Mouse (Mus musculus) limb, embryonic 15.5 days (tissue): ENCODE measurements at regions not wholly inside any gene's neighbourhood (a gene's known extent, or its start where the extent isn't known, plus 50 kb on each side); places are given as distances from the start of the nearest gene placed in this dataset.

Experiments
- ATAC-seq: fragments of 200-750 bp; cut with Nextera tagmentation; 2 replicates; pipeline ENCODE4 v1.8.0; 2017; ENCODE audit warnings: low read depth, moderate TSS enrichment; ENCODE audit not compliant: insufficient number of reproducible peaks, low FRiP score, low TSS enrichment
- H3K27ac ChIP-seq: fragments of 300-500 bp; sonication (generic); 2 replicates; pipeline ENCODE4 v1.5.1; 2015; ENCODE audit warnings: moderate library complexity, mild to moderate bottlenecking, inconsistent platforms
- H3K27me3 ChIP-seq: fragments of 300-500 bp; sonication (generic); 2 replicates; pipeline ENCODE4 v1.6.1; 2015; ENCODE audit warnings: inconsistent platforms
- H3K36me3 ChIP-seq: fragments of 300-500 bp; sonication (generic); 2 replicates; pipeline ENCODE4 v1.6.1; 2015; ENCODE audit warnings: inconsistent platforms
- H3K4me1 ChIP-seq: fragments of 300-500 bp; sonication (generic); 2 replicates; pipeline ENCODE4 v1.6.1; 2015; ENCODE audit warnings: inconsistent platforms
- H3K4me2 ChIP-seq: fragments of 300-500 bp; sonication (generic); 2 replicates; pipeline ENCODE4 v1.6.1; 2015; ENCODE audit warnings: mild to moderate bottlenecking, inconsistent platforms
- H3K4me3 ChIP-seq: fragments of 300-500 bp; sonication (generic); 2 replicates; pipeline ENCODE4 v1.5.1; 2015; ENCODE audit warnings: mild to moderate bottlenecking, inconsistent platforms
- H3K9ac ChIP-seq: fragments of 300-500 bp; sonication (generic); 2 replicates; pipeline ENCODE4 v1.6.1; 2015; ENCODE audit warnings: inconsistent platforms
- H3K9me3 ChIP-seq: fragments of 300-500 bp; sonication (generic); 2 replicates; pipeline ENCODE4 v1.6.1; 2016; ENCODE audit warnings: inconsistent platforms
- WGBS: fragments of 180-500 bp; shearing (Covaris S2); methylation state at CpG from one replicate; pipeline ENCODE4 v1.1.7; 2015; 5-methylcytosine and 5-hydroxymethylcytosine counted together

DNA sequence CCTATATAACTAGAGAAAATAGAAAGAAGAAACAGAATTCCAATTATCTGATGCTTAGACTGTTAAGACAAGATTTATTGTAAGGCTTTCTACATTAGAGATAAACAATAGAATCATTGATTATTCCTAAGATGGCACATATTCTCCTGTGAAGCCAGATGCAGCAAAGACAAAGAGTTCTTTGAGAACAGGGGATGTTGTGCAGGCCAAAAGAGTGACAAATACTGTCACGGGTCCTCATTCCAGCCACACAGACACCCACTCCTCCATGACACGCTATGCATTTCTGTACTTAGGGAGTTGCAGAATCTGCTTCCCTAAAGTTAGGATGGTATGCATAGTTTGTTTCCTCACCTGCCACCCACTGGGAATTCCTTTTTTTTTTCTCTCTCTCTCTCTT, 245.2 kb downstream of the Sv2b start:
- Histone ChIP-seq H3K9ac (no peak overlapping the region), H3K27me3 (no peaks in the 10 kb centered on the region), H3K4me3 (no peak overlapping the region), H3K27ac (no peak overlapping the region), H3K9me3 (no peaks in the 10 kb centered on the region), H3K4me2 (no peak overlapping the region), H3K36me3 (no peaks in the 10 kb centered on the region), H3K4me1 (no peaks in the 10 kb centered on the region)
- no peak for ATAC-seq
- 92% methylated on average over 2 of the region's 2 CpGs for WGBS

DNA sequence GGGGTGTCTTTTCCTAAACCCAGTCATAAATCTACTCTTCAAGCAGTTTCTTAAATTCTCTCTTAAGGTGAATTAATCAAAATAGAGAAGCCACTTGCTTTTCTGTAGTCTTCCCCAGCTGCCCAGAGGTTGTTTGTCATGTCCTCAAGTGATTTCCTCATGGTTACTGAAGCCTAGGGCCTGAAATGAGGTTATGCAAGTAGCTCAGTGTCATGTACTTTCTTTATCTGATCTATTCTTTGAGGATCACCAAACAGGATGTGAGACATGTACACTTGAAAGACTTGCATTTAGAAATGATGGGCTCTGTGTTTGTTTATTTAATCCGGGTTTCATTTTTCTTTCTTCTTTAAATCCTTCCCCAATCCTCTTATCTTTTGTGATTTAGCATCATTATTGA, 258.8 kb downstream of the Sv2b start:
- no peak overlapping the region for H3K4me3 ChIP-seq
- no peaks in the 10 kb centered on the region for H3K36me3 ChIP-seq
- no peak overlapping the region for H3K9ac ChIP-seq
- no peaks in the 10 kb centered on the region for H3K27me3 ChIP-seq
- ATAC-seq, result no peak
- no peaks in the 10 kb centered on the region for H3K4me1 ChIP-seq
- 74% methylated on average over 1 of the region's 1 CpGs for WGBS
- no peak overlapping the region for H3K4me2 ChIP-seq
- H3K27ac ChIP-seq, result no peak overlapping the region
- no peaks in the 10 kb centered on the region for H3K9me3 ChIP-seq

DNA sequence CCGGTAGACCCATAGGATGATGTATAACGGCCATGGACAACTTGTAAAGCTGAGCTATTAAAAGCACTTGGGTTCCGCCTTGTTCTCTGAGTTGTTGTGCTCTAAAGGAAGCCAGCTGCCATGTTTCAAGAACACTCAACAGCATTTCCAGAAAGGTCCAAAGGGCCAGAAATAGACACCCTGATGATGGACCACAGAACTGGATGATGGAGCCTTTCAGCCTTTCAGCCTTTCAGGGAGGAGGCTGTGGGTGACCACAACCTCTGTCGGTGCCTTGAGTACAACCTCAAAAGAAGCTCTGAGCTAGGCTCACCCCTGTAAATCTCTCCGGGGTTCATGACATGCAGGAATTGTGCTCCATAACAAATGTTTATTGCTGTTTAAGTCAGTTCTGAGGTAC, 259.3 kb downstream of the Sv2b start:
- Histone ChIP-seq H3K4me2 (no peak overlapping the region), H3K4me1 (no peaks in the 10 kb centered on the region), H3K27me3 (no peaks in the 10 kb centered on the region), H3K9me3 (no peaks in the 10 kb centered on the region), H3K4me3 (no peak overlapping the region), H3K27ac (no peak overlapping the region), H3K36me3 (no peaks in the 10 kb centered on the region), H3K9ac (no peak overlapping the region)
- WGBS, result 70% methylated on average over 5 of the region's 5 CpGs
- no peak for ATAC-seq

DNA sequence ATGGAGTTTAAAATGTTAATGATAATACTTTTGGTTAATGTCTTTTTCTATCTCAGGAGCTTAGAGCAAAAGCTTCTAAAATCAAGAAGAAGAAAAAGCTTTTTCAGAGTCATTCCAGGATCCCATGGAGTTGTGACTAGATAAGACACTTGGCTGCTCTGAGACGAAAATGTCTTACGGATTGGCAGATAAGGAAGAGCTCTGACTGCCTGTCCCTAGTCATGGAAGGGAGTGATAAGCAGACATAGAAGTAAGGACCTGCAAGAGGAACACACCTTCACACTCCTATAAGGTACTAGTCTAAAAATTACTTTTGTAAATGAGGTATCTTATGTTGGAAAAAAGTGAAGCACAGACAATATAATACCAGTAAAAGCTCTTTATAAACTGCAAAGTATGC, 260.2 kb downstream of the Sv2b start:
- no peak overlapping the region for H3K4me3 ChIP-seq

DNA sequence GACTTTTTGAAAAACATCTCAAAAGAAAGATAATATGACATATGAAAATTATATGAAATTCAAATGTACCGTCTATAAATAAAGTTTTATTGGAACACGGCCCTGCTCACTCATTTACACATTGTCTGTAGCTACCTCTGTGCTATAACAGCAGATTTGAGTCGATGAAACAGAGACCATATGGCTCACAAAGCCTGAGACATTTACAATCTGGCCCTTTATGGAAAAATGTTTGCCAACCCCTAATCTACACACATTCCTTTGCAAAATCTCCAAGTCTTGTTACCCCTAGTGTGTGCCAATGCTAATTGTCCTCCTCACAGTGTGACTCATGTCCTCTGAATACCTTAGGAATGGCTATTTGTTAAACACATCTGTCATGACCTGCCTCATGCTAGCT, 261.2 kb downstream of the Sv2b start:
- Histone ChIP-seq H3K9ac (no peak overlapping the region), H3K9me3 (no peaks in the 10 kb centered on the region), H3K27ac (no peak overlapping the region), H3K36me3 (no peaks in the 10 kb centered on the region), H3K4me2 (no peak overlapping the region), H3K4me3 (no peak overlapping the region), H3K4me1 (no peaks in the 10 kb centered on the region), H3K27me3 (no peaks in the 10 kb centered on the region)
- whole genome bisulfite sequencing, result 61% methylated on average over 3 of the region's 3 CpGs
- no peak for ATAC-seq

More for the DNA sequence above, 260.2 kb downstream of the Sv2b start:
- no peaks in the 10 kb centered on the region for H3K27me3 ChIP-seq
- no peak overlapping the region for H3K4me2 ChIP-seq
- H3K4me1 ChIP-seq, result no peaks in the 10 kb centered on the region
- no peak overlapping the region for H3K27ac ChIP-seq
- H3K36me3 ChIP-seq, result no peaks in the 10 kb centered on the region
- no peak for ATAC-seq
- H3K9me3 ChIP-seq, result no peaks in the 10 kb centered on the region
- 81% methylated on average over 2 of the region's 2 CpGs for WGBS
- no peak overlapping the region for H3K9ac ChIP-seq

DNA sequence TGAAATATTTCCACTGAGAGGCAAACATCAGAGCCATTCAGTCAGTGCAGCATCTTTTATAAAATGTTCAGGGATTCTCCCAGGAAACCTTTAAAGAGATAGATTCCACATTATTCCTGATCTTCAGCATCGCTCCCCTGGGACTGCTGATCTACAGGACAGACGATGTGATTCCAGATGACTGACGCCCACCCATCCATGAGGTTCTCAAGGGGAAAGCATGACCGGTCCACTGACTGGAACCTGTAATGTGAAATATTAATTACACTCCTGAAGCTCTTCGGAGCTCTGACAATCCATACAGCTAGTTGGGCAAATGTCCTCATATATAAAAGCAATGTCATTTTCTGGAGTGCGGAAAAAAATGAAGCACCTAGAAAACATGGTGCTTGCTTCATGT, 268.2 kb downstream of the Sv2b start:
- no peaks in the 10 kb centered on the region for H3K4me1 ChIP-seq
- no peak overlapping the region for H3K4me3 ChIP-seq
- no peaks in the 10 kb centered on the region for H3K9me3 ChIP-seq
- H3K27ac ChIP-seq, result no peak overlapping the region
- no peak for ATAC-seq
- H3K36me3 ChIP-seq, result no peaks in the 10 kb centered on the region
- no peaks in the 10 kb centered on the region for H3K27me3 ChIP-seq
- H3K9ac ChIP-seq, result no peak overlapping the region
- no peak overlapping the region for H3K4me2 ChIP-seq
- 87% methylated on average over 6 of the region's 6 CpGs for WGBS

DNA sequence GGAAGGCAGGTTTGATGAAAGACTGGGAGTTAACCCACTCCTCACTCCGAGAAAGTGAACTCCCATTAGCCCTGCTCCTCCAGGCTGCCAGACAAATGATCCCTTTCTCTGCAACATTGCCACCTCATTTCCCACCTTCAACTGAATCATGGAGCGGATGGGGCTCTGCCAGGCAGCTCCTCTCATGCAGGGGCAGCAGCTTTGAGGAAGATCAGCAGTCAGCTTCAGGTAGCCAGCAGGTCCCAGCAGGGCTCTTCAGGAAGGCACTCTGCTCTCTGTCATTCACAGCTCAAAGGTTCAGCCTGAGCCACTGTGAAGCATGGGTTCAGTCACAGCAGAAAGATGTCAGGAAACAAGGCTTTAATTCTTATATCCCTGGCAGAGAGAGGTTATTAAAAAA, 282.9 kb downstream of the Sv2b start:
- Histone ChIP-seq H3K4me2 (no peak overlapping the region), H3K27me3 (no peaks in the 10 kb centered on the region), H3K4me1 (no peaks in the 10 kb centered on the region), H3K36me3 (no peaks in the 10 kb centered on the region), H3K9ac (no peak overlapping the region), H3K27ac (no peak overlapping the region), H3K9me3 (no peaks in the 10 kb centered on the region), H3K4me3 (no peak overlapping the region)
- no peak for ATAC-seq
- 33% methylated on average over 2 of the region's 2 CpGs for WGBS

DNA sequence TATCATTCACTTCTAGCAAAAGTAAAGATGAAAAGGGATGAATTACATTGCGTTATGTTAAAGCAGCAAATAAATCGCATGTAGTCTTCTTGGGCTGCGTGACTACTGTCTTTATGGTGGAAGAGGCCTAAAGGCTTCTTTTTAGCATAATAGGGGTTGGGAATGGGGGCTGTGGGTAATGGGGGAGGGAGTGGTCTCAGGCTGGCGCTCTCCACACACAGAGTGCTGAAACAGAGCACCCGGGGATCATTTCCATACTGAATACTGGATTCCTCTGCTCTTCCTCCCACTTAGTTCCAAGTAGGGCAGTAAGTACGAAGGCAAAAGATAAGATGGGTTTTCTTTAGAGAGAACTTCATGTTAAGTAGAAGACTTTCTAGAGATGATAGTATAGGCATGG, 287.1 kb downstream of the Sv2b start:
- H3K4me3 ChIP-seq, result no peak overlapping the region
- H3K27me3 ChIP-seq, result no peaks in the 10 kb centered on the region
- H3K4me2 ChIP-seq, result no peak overlapping the region
- H3K9ac ChIP-seq, result no peak overlapping the region
- H3K27ac ChIP-seq, result no peak overlapping the region
- ATAC-seq, result no peak
- 46% methylated on average over 6 of the region's 6 CpGs for WGBS
- no peaks in the 10 kb centered on the region for H3K36me3 ChIP-seq
- H3K9me3 ChIP-seq, result no peaks in the 10 kb centered on the region
- H3K4me1 ChIP-seq, result no peaks in the 10 kb centered on the region

DNA sequence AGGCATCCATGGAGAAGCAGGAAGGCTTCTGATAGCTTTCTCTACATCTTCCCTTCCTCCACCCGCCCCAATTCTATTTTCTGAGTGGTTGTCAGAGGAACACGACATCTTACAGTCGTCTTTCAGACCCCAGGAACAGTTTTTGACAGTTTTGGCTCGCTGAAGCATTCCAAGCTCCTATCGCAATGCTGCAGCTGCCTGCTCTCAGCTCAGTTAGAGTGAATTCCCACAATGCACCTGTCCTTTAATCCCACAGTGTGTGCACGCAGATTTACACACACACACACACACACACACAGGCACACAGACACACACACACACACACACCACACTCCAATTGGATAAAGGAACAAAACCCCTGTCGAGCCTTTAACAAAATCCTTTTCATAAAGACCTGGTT, 290.4 kb downstream of the Sv2b start:
- Histone ChIP-seq H3K27me3 (no peaks in the 10 kb centered on the region), H3K4me1 (no peaks in the 10 kb centered on the region), H3K27ac (no peak overlapping the region), H3K36me3 (no peaks in the 10 kb centered on the region), H3K9me3 (no peaks in the 10 kb centered on the region), H3K4me2 (no peak overlapping the region), H3K4me3 (no peak overlapping the region), H3K9ac (no peak overlapping the region)
- 61% methylated on average over 7 of the region's 7 CpGs for WGBS
- no peak for ATAC-seq

DNA sequence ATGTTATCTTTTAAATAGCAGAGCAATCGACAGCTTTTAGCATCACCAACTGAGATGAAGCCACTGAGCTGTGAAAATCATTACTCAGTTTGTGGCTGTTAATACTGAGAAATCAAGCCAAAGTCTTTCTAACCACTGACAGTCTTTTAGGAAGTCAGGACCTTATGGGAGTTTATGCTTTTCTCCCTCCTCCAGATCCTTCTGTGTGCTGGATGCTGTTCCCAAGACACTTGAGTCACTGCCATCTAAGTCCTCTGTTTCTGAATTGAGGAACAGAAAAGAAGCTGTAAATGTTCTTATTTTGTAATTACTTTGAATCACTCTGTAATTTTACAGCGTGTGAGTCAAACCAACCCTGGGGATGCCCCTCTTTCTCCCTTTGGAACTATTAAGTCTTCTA, 300.6 kb downstream of the Sv2b start:
- no peak overlapping the region for H3K9ac ChIP-seq
- H3K27ac ChIP-seq, result no peak overlapping the region
- H3K4me1 ChIP-seq, result no peaks in the 10 kb centered on the region
- H3K36me3 ChIP-seq, result no peaks in the 10 kb centered on the region
- no peak overlapping the region for H3K4me3 ChIP-seq
- no peaks in the 10 kb centered on the region for H3K9me3 ChIP-seq
- ATAC-seq, result no peak
- no peaks in the 10 kb centered on the region for H3K27me3 ChIP-seq
- 70% methylated on average over 2 of the region's 2 CpGs for WGBS
- H3K4me2 ChIP-seq, result no peak overlapping the region

DNA sequence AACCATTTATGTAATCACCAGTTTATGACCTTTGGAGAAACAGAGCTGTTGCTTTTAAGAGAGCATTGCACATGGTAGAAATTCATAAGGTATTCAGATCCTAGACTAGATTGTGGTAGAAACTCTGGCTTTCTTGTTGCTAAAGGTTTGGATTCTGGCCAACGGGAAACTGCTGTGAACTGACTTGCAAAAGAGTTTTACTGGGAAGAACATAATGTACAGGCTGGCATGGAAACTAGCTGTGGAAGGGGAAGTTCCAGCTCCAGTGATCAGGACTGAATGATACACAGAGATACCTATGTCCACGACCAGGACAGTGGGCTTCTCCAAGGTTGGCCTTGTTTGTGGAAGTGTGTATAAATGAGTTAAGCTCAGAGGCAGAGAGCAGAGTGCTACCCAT, 318.9 kb downstream of the Sv2b start:
- Histone ChIP-seq H3K4me1 (0 out of 2 replicates have a peak, but pooled peaks cover 2% of the 10 kb centered on the region), H3K27me3 (no peaks in the 10 kb centered on the region)

DNA sequence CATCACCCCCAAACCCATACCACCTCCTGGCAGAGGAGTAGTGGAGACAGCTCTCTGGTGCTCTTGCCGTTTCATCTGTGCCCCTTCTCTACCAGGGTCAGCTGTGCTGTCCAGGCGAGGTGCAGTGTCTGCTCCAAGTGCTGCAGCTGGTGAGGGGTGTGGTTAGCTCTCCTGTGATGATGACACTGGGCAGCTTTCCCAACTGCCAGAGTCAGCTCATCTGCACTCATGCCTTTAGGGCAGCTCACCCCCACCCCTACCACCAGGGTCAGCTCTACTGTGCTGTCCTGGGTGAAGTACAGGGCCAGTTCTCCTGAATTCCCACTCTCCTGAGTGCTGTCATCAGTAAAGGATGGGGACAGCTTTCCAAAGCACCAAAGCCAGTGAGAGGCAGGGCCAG, 329.6 kb downstream of the Sv2b start:
- Histone ChIP-seq H3K4me3 (no peak overlapping the region), H3K27me3 (no peaks in the 10 kb centered on the region), H3K9ac (no peak overlapping the region), H3K27ac (no peak overlapping the region), H3K4me2 (no peak overlapping the region), H3K9me3 (no peaks in the 10 kb centered on the region), H3K36me3 (no peaks in the 10 kb centered on the region), H3K4me1 (no peaks in the 10 kb centered on the region)
- 27% methylated on average over 2 of the region's 2 CpGs for WGBS
- ATAC-seq, result no peak

More for the DNA sequence above, 318.9 kb downstream of the Sv2b start:
- no peaks in the 10 kb centered on the region for H3K36me3 ChIP-seq
- H3K9me3 ChIP-seq, result no peaks in the 10 kb centered on the region
- WGBS, result 49% methylated on average over 2 of the region's 2 CpGs
- H3K27ac ChIP-seq, result no peak overlapping the region
- H3K4me3 ChIP-seq, result no peak overlapping the region
- ATAC-seq, result no peak
- no peak overlapping the region for H3K9ac ChIP-seq
- H3K4me2 ChIP-seq, result no peak overlapping the region

DNA sequence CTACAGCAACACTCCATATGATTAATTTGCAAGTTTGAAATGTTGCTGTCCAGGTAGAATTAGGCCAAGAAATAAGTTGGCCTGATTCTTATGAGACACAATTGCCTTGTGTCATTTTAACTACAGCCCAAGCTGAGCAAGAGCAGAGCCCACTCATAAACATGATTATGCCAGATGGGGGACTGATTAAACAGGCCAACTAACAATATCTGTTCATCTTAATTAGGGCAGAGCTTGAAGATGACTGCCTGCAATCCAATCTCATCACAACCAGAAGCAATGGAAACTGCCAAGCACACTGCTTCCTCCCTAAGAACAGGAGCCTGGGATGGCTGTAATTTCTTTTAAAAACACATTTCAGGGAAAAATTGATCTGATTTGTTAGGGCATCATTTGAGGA, 333.1 kb downstream of the Sv2b start:
- no peaks in the 10 kb centered on the region for H3K27me3 ChIP-seq
- no peak overlapping the region for H3K9ac ChIP-seq
- no peak overlapping the region for H3K4me2 ChIP-seq
- no peak for ATAC-seq
- H3K9me3 ChIP-seq, result no peaks in the 10 kb centered on the region
- H3K4me1 ChIP-seq, result no peaks in the 10 kb centered on the region
- no peak overlapping the region for H3K4me3 ChIP-seq
- no peak overlapping the region for H3K27ac ChIP-seq
- H3K36me3 ChIP-seq, result no peaks in the 10 kb centered on the region
